In genomic region chr14:57887171-57887570, GRCm38 (mm10) we compare ENCODE assay signal across 10 mouse cellular contexts. TPM values are rescaled to one million over a fixed set of nuclear protein-coding genes. Genes with fewer than 3 reads are reported as not detected.
DNase-seq lines count a peak whose midpoint lies in the region; ATAC-seq and TF ChIP-seq lines count a peak whose summit lies in the region.
"Had no signal": no experiment of that assay in that cellular context is flagged by ENCODE, and none has a peak within 500 bp of the region (broad histone marks: within the 10 kb centered on the region; RNA-seq: fewer than 3 reads in every experiment).

No protein-coding gene starts in this region.

- H3K27me3 ChIP-seq in heart, embryonic 11.5 days (ENCODE audit: control insufficient read depth, insufficient read depth, low read length): no peaks in the 10 kb centered on the region
- no peaks in the 10 kb centered on the region for H3K27me3 ChIP-seq in liver, postnatal 0 days (ENCODE audit: insufficient read depth, low read length)
- H3K27me3 ChIP-seq: CH12.LX had no signal

- no peaks in the 10 kb centered on the region for H3K9me3 ChIP-seq in heart, embryonic 11.5 days (replicated peaks; ENCODE audit: control insufficient read depth, low read length)
- H3K9me3 ChIP-seq in liver, postnatal 0 days (ENCODE audit: low read length): no peaks in the 10 kb centered on the region

- no peak for TF ChIP-seq EP300 in liver, postnatal 0 days (IDR thresholded peaks at IDR 0.05; ENCODE audit: low read depth)

- peak overlapping the region; percentile 34 for H3K4me3 ChIP-seq in gastrocnemius, adult 2 months
- H3K4me3 ChIP-seq in heart, embryonic 11.5 days (ENCODE audit: low read depth, low read length): no peak overlapping the region
- no peak overlapping the region for H3K4me3 ChIP-seq in liver, postnatal 0 days (ENCODE audit: low read depth, low read length)
- H3K4me3 ChIP-seq: myocyte had no signal

- H3K4me1 ChIP-seq in heart, embryonic 11.5 days (ENCODE audit: control insufficient read depth, insufficient read depth, low read length): peaks cover 12% of the 10 kb centered on the region
- peaks cover 7% of the 10 kb centered on the region for H3K4me1 ChIP-seq in liver, postnatal 0 days (ENCODE audit: insufficient read depth)

- no peak overlapping the region for H3K4me2 ChIP-seq in heart, embryonic 11.5 days
- peak overlapping the region; percentile 36; the same call in 1 of the 2 replicates for H3K4me2 ChIP-seq in liver, postnatal 0 days (ENCODE audit: low read depth, low read length)

- peak; percentile 33 for DNase-seq in gastrocnemius, adult 2 months
- no peak for DNase-seq in gastrocnemius, postnatal 25 days
- peak; percentile 30 for DNase-seq in A20 (ENCODE audit: low read depth, low spot score)
- DNase-seq in liver, postnatal 0 days: no peak
- no peak for DNase-seq in spleen, postnatal 10 days (ENCODE audit: low spot score in 2 of 2)
- DNase-seq in left cerebral cortex, postnatal 14 days (ENCODE audit: low spot score in 2 of 2): no peak
- DNase-seq in c-Kit-positive CD71-positive TER-119-positive erythroid progenitor cells, embryonic 14.5 days (ENCODE audit: low spot score): no peak

- peak overlapping the region; percentile 38 for H3K27ac ChIP-seq in gastrocnemius, adult 2 months
- peak overlapping the region; percentile 31; the same call in 1 of the 2 replicates for H3K27ac ChIP-seq in heart, embryonic 11.5 days (ENCODE audit: low read depth, low read length)
- H3K27ac ChIP-seq in liver, postnatal 0 days (ENCODE audit: low read depth): no peak overlapping the region

- intact Hi-C loops in gastrocnemius, adult 2 months (cut with DNase I): no loop called here
- intact Hi-C loops in left cerebral cortex, postnatal 14 days (cut with DNase I): no loop called here

- 71% methylated on average over 8 of the region's 8 CpGs for WGBS in heart, embryonic 11.5 days (ENCODE audit: insufficient replicate concordance)
- 39% methylated on average over 8 of the region's 8 CpGs for WGBS in liver, postnatal 0 days (ENCODE audit: insufficient replicate concordance)

- ATAC-seq in heart, embryonic 11.5 days (replicated peaks; ENCODE audit: insufficient number of reproducible peaks, low FRiP score, low TSS enrichment): no peak
- ATAC-seq in liver, postnatal 0 days: no peak

- TF ChIP-seq CTCF in gastrocnemius, adult 2 months (IDR thresholded peaks at IDR 0.05): no peak
- no peak for TF ChIP-seq CTCF in liver, postnatal 0 days (IDR thresholded peaks at IDR 0.05; ENCODE audit: low read depth)

- no peaks in the 10 kb centered on the region for H3K36me3 ChIP-seq in heart, embryonic 11.5 days (ENCODE audit: control insufficient read depth, insufficient read depth, low read length)
- H3K36me3 ChIP-seq in liver, postnatal 0 days (replicated peaks; ENCODE audit: insufficient read depth, low read length): no peaks in the 10 kb centered on the region

- H3K9ac ChIP-seq in heart, embryonic 11.5 days (ENCODE audit: low read depth, low read length): no peak overlapping the region
- no peak overlapping the region for H3K9ac ChIP-seq in liver, postnatal 0 days (replicated peaks)

RNA-seq across cellular contexts. Expression of gene Zdhhc20, which starts 2.9 kb away (rescaled TPM):
- total RNA-seq in gastrocnemius, adult 2 months (2021): 1 to 10 TPM; 3.6 to 5.1 TPM
- total RNA-seq in gastrocnemius, postnatal 25 days (2021): 1 to 10 TPM; 2.9 to 5.1 TPM
- 39.5 and 52.8 TPM in 2 replicates for polyA plus RNA-seq in heart, embryonic 11.5 days (2014; fragmentation: Nextera tagmentation; extraction: Ambion mirVana)
- 10.0 and 12.9 TPM in 2 replicates for polyA plus RNA-seq in liver, postnatal 0 days (2015; fragmentation: Nextera tagmentation; extraction: Ambion mirVana)
- 10 to 100 TPM; 26.1 to 30.4 TPM for total RNA-seq in left cerebral cortex, postnatal 14 days (2021)

Comparison
In these comparisons a context has a peak if more than half of its experiments do, and no peak if none do; other contexts are left out.
1. DNase-seq: peak in gastrocnemius, adult 2 months (single experiment) and A20 (single experiment); none in gastrocnemius, postnatal 25 days (single experiment), liver, postnatal 0 days (single experiment), spleen, postnatal 10 days (0 of 2), left cerebral cortex, postnatal 14 days (0 of 2) and c-Kit-positive CD71-positive TER-119-positive erythroid progenitor cells, embryonic 14.5 days (single experiment).
2. RNA of gene Zdhhc20, which starts 2.9 kb away (total RNA-seq): 26.1 to 30.4 TPM in left cerebral cortex, postnatal 14 days; 2.9 to 5.1 TPM in gastrocnemius, postnatal 25 days and 3.6 to 5.1 TPM in gastrocnemius, adult 2 months; every median in the first group is over 4 times any median in the second.